Mouse (Mus musculus) midbrain, embryonic 12.5 days (tissue): ENCODE results near the gene Dnajc4. TPM values are rescaled to one million over a fixed set of nuclear protein-coding genes. Genes with fewer than 3 reads are reported as not detected.

Experiments
- ATAC-seq: fragments of 200-750 bp; cut with Nextera tagmentation; 2 replicates; pipeline ENCODE4 v1.8.0; 2017; ENCODE audit warnings: low read depth, moderate TSS enrichment, moderate library complexity; ENCODE audit not compliant: low FRiP score
- H3K27ac ChIP-seq: fragments of 300-500 bp; sonication (generic); replicated peaks from 2 replicates; pipeline ENCODE4 v1.5.1; 2016; ENCODE audit warnings: mild to moderate bottlenecking
- H3K27me3 ChIP-seq: fragments of 300-500 bp; sonication (generic); 2 replicates; pipeline ENCODE4 v1.6.1; 2016; ENCODE audit warnings: mild to moderate bottlenecking
- H3K36me3 ChIP-seq: fragments of 300-500 bp; sonication (generic); 2 replicates; pipeline ENCODE4 v1.6.1; 2016
- H3K4me1 ChIP-seq: fragments of 300-500 bp; sonication (generic); 2 replicates; pipeline ENCODE4 v1.6.1; 2016
- H3K4me2 ChIP-seq: fragments of 300-500 bp; sonication (generic); replicated peaks from 2 replicates; pipeline ENCODE4 v1.6.1; 2016; ENCODE audit warnings: mild to moderate bottlenecking, moderate library complexity
- H3K4me3 ChIP-seq: fragments of 300-500 bp; sonication (generic); 2 replicates; pipeline ENCODE4 v1.5.1; 2016; ENCODE audit warnings: mild to moderate bottlenecking
- H3K9ac ChIP-seq: fragments of 300-500 bp; sonication (generic); replicated peaks from 2 replicates; pipeline ENCODE4 v1.6.1; 2016; ENCODE audit warnings: mild to moderate bottlenecking, moderate library complexity
- H3K9me3 ChIP-seq: fragments of 300-500 bp; sonication (generic); 2 replicates; pipeline ENCODE4 v1.6.1; 2016; ENCODE audit warnings: mild to moderate bottlenecking
- WGBS: fragments of 180-500 bp; shearing (Covaris S2); methylation state at CpG from one replicate; pipeline ENCODE4 v1.1.7; 2016; 5-methylcytosine and 5-hydroxymethylcytosine counted together
- polyA plus RNA-seq: library from polyadenylated mRNA; unstranded; fragments of >200 nt; fragmentation: Nextera tagmentation; extraction: Ambion mirVana; gene quantifications from 2 replicates; pipeline ENCODE4 v1.2.1, GENCODE M21; 2016

The Dnajc4 gene
- polyA plus RNA-seq, 1 experiment from 2014 or later: 21.2 TPM

DNA sequence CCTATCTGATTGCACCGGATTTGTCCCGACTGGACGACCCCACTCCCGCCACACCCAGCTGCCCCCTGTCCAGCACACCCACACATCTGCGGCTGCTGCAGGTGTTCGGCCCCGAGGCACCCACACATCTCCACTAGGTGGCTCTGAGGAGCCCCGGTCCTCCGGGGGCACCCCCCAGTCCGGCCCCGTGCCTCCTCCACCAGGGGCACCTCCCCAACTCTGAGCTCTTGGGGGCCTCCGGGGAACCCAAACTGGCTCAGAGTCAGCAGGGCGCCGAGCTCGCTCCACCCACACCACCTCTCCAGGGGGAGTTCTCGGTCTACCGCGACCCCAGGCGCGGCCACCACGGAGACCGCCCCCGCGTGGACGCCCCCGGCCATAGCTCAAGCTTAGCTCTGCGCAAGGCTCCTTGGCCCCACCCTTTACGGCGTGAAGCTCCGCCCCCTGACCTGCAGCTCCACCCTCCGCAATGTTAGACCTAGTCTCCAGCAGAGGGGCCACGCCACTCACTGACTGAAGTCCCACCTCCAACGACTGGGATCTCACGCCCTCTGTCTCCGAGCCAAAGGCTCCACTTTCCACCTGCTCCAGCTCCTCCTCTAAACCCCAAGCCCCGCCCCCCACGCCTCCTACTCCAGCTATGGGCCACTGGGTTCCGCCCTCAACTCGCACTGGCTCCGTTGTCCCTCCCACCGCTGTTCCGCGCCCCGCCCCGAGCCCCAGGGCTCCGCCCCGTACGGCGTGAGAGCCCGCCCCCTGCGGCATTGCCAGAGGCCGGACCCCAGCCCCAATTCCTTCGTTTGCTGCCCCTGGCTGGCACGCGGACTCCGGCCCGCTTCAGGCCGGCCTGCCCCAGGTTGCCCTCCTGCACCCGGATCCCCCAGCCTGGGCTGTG lies 12.6 kb downstream of the Dnajc4 start:
- 1% methylated on average over 58 of the region's 59 CpGs for WGBS
- Histone ChIP-seq H3K4me3 (peak overlapping the region; percentile 74), H3K9ac (peak overlapping the region; percentile 69), H3K36me3 (peaks cover 38% of the 10 kb centered on the region), H3K4me1 (peaks cover 46% of the 10 kb centered on the region), H3K4me2 (peak overlapping the region; percentile 74), H3K27ac (peak overlapping the region; percentile 95), H3K9me3 (no peaks in the 10 kb centered on the region), H3K27me3 (no peaks in the 10 kb centered on the region)
- peak; percentile 86 for ATAC-seq

DNA sequence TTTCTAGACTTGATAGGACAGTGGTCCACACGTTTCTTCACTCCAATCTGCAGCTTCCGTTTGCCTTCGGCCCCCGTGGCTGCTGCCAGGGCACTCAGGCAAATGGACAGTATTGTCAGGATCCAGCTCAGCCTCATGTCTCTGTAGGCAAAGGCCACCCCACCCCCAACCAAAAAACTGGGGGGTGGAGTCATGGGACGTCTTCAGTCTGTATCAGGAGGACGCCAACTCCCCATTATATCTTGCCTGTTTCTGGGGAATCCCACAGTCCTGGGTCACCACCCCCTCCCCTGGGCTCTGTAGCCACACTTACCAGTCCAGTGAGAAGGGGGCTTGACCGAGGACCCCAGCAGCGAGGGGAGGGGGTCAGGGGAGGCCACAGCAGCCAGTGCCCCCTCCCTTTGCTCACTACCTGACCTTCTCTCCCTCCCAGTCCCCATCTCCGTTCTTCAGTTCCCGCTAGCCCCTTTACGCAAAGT lies 13.3 kb downstream of the Dnajc4 start:
- Histone ChIP-seq H3K4me3 (peak overlapping the region; percentile 74), H3K9ac (peak overlapping the region; percentile 68), H3K27me3 (no peaks in the 10 kb centered on the region), H3K27ac (peak overlapping the region; percentile 95), H3K4me2 (peak overlapping the region; percentile 74), H3K4me1 (peaks cover 47% of the 10 kb centered on the region), H3K36me3 (peaks cover 36% of the 10 kb centered on the region), H3K9me3 (no peaks in the 10 kb centered on the region)
- ATAC-seq: no peak
- WGBS: 13% methylated on average over 11 of the region's 11 CpGs

DNA sequence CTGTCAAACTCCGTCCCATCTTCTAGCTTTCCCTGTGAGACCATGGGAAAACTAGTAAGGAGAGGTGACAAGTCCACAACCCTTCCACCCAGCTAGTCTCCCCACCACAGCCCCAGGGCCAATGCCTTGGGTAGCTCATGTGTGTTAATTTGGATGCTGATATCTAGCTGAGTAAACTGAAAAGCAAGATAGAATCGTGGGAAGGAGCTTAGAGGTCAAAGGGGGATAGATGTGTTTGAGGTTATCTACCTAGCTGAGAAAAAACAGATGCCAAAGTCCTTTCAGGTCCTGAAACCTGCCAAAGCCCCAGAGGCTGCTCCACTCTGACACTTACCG lies 13.8 kb downstream of the Dnajc4 start:
- Histone ChIP-seq H3K27me3 (no peaks in the 10 kb centered on the region), H3K4me1 (peaks cover 48% of the 10 kb centered on the region), H3K27ac (peak overlapping the region; percentile 95), H3K4me3 (peak overlapping the region; percentile 74), H3K9me3 (no peaks in the 10 kb centered on the region), H3K36me3 (peaks cover 32% of the 10 kb centered on the region), H3K4me2 (peak overlapping the region; percentile 74), H3K9ac (peak overlapping the region; percentile 68)
- ATAC-seq: no peak
- WGBS: 45% methylated on average over 3 of the region's 3 CpGs

DNA sequence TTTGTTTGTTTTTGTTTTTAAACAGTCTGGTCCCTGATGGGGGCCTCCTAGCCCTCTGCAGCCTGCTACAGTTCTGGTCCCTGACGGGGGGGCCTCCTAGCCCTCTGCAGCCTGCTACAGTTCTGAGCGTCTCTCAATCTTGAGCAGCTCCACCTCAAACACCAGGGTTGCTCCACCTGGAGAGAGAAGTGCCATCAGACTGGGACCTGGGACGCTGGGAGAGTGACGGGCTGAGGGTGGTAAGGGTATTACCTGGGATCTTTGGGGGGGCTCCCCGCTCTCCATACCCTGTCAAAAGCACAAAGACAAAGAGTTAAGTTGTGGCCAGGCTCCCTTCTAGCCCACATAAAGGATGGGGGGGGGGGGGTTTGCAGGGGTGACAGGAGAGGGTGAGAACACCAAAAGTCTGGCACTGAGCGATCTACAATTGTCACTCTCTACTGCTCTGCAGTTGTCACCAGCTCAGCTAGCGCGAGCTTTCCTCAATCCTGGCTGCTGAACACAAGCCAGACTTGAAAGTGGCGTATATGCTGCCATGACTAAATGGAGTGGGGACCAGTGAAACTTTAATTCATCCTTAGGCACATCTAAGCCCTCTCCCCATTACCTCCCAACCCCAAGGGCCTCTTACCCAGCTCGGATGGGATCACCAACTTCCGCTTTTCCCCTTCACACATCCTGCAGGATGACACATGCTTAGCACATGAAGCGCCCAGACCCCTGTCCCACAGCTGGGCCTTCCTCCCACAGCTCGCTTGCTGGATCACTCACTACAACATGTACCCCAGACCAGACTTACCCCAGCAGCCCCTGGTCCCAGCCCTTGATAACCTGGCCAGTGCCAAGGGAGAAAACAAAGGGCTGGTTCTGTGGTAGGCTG lies 14.4 kb downstream of the Dnajc4 start:
- Histone ChIP-seq H3K4me1 (peaks cover 51% of the 10 kb centered on the region), H3K4me2 (peak overlapping the region; percentile 74), H3K27me3 (0 out of 2 replicates have a peak, but pooled peaks cover 2% of the 10 kb centered on the region), H3K9ac (peak overlapping the region; percentile 68), H3K4me3 (peak overlapping the region; percentile 74), H3K36me3 (peaks cover 28% of the 10 kb centered on the region), H3K9me3 (no peaks in the 10 kb centered on the region), H3K27ac (peak overlapping the region; percentile 95)
- 85% methylated on average over 13 of the region's 13 CpGs for WGBS
- no peak for ATAC-seq

DNA sequence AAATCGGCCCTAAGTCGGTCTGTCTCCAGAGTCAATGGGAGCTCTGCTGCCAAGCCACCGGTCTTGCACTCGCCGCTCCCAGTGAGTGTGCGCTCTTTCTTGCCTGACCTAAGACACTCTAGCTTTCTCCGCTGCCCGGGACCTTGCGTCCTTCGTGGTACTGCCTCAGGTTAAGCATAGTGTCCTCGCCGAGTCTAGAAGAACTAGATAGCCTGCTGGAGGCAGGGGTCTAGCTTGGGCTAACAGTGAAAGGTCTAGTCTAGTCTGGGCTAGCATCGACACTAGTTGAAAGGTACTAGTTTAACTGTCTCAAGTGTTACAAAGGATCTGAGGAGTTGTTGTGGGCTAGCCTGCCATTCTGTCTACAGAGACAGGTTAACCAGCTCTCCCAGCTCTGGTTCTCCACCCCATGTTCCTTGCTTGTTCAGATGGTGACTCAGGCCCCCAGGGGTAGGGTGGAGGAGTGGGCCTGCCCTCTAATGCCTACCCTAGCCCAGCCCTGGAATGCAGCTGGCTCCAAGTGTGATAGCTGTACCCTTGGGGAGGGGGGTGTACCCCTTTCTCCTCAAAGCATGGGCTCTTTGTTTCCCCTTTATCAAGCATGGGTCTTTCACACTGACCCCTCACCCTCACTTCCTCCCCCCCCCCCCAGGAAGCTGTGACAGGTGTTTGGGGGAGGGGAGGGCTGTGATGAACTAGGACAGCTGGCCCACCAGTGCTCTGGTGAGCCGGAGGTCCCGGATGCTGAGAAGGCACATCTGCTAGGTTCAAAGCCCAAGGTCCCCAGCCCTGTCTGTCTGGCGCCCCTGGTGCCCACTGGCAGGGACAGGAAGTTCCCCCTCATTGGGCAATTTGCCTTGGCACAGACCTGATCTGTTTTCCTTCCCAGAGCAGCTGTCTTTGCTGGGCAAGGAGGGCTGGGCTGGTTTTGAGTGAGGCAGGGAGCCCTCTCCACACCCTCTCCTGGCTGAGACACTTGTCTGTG lies 16.5 kb downstream of the Dnajc4 start, which contains the start of gene Plcb3:
Gene Plcb3 (minus strand): TSS at position 934 of the 985 bp plus-strand sequence.
- H3K4me2 ChIP-seq: peak within 1 kb of the TSS; percentile 94
- peaks cover 19% of the 10 kb centered on the region for H3K36me3 ChIP-seq
- H3K4me1 ChIP-seq: peaks cover 47% of the 10 kb centered on the region
- WGBS: under 1% methylated on average over 16 of the region's 16 CpGs
- peaks cover 23% of the 10 kb centered on the region for H3K27me3 ChIP-seq
- ATAC-seq: no peak
- H3K9ac ChIP-seq: peak within 1 kb of the TSS; percentile 92
- H3K4me3 ChIP-seq: peak within 1 kb of the TSS; percentile 78
- no peaks in the 10 kb centered on the region for H3K9me3 ChIP-seq
- H3K27ac ChIP-seq: peak within 1 kb of the TSS; percentile 95

DNA sequence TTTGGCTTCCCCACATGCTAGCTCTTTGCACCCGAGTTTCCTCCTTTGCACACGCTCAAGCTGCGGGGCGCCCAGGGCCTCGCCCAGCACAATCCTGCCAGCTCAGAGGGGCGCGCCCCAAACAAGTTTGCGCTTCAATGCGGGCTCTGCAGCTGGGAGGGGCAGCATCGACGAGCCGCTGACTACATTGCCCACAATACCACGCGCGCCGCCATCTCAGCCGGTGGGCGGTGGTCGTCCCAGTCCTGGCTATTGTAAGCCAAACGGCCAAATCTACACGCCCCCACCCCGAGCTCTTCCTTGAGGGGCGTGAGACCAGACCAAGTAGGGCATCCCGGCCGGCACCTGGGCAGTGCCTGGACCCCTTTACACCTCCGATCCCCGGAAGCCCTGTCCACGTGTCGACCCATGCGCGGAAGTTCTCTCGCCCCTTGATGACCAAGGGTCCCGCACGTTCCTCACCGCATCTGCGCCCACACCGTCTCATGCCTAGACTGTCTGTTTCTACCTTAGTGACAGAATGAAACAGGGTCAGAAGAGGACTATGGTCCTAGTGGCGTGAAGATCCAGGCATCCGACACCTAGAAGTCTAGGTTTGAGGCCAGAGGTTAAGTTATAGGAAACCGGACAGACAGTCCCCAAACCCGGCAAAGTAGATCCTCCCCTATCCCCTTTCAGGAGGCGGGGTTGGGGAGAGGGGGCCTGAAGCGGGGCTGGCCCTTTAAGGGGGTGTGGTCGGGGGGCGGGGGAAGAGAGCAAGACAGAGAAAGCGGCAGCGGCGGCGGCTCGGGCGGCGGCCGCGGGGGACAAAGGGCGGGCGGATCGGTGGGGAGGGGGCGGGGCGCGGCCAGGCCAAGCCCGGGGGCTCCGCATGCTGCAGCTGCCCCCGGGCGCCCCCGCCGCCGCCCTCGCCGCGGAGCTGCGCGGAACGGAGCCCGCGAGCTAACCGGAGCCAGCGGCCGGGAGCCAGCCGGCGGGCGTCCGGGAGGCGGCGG lies 17.9 kb downstream of the Dnajc4 start, which contains the start of gene Ppp1r14b:
Gene Ppp1r14b (plus strand): TSS at position 758 of the 995 bp plus-strand sequence.
- peak within 1 kb of the TSS; percentile 78 for H3K4me3 ChIP-seq
- peaks cover 19% of the 10 kb centered on the region for H3K36me3 ChIP-seq
- H3K4me1 ChIP-seq: peaks cover 58% of the 10 kb centered on the region
- under 1% methylated on average over 76 of the region's 84 CpGs for WGBS
- peaks cover 37% of the 10 kb centered on the region for H3K27me3 ChIP-seq
- H3K9ac ChIP-seq: peak within 1 kb of the TSS; percentile 92
- peak within 1 kb of the TSS; percentile 94 for H3K4me2 ChIP-seq
- H3K9me3 ChIP-seq: no peaks in the 10 kb centered on the region
- H3K27ac ChIP-seq: peak within 1 kb of the TSS; percentile 95
- peak; percentile 69 for ATAC-seq

DNA sequence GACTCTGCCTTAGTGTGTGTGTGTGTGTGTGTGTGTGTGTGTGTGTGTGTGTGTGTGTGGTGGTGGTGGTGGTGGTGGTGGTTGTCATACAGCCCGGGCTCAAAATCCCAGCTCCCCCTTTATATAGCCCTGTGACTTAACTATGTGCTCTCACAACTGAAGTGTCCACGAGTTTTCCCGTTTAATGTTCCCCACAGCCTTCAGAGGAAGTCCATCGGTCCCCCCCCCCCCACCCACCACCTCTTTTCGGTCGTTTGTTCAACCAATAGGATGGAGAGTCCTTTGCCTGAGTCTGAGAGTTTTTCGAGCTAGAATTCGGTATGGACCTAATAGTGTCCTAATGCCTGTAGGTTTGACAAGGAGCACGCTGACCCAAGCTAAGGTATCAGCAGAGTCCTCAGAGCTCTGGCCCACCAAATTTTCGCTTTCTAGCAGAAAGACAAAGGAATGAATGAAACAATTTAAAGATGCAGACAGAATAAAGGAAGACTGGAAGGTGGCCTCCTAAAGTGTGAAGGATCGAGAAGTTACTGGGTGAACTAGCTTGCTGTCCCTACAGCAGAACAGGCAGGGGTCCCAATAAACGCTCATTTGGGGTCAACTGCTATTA lies 18.7 kb downstream of the Dnajc4 start:
- peaks cover 45% of the 10 kb centered on the region for H3K27me3 ChIP-seq
- H3K36me3 ChIP-seq: peaks cover 19% of the 10 kb centered on the region
- peak overlapping the region; percentile 92 for H3K9ac ChIP-seq
- no peak for ATAC-seq
- H3K9me3 ChIP-seq: no peaks in the 10 kb centered on the region
- H3K4me2 ChIP-seq: peak overlapping the region; percentile 94
- H3K27ac ChIP-seq: peak overlapping the region; percentile 95; the same call in 1 of the 2 replicates
- H3K4me3 ChIP-seq: peak overlapping the region; percentile 78
- 36% methylated on average over 11 of the region's 12 CpGs for WGBS
- peaks cover 56% of the 10 kb centered on the region for H3K4me1 ChIP-seq

DNA sequence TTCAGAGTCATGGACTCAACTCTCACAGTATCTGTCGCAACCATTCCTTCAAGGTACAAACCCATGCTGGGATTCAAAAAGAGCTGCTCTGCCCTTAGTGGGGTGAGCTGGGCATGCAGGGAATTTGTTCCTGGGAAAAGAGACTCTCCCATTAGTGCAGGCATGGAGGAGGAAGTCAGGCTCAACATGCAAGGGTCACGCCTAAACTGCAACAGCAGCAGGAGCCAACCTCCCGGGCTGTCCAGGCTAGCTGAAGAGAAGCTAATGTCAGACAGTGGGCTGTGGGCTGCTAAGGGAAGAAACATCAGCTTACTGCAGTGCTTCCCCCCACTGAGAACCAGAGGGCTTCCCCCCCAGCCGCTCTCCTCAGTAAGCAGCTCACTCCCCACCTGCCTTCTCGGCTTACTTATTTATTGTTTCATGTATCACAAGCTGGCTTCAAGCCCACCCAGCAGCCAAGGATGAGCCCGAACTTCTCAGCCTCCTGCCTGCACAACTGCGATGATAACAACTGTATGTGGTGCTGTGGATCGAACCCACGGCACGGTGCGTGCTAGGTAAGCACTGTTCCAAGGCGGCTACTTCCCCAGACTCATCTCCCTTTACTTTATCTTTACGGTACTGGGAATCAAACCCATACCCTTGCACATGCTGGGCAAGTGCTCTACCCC lies 20.0 kb downstream of the Dnajc4 start:
- Histone ChIP-seq H3K9me3 (no peaks in the 10 kb centered on the region), H3K4me1 (peaks cover 43% of the 10 kb centered on the region), H3K9ac (no peak overlapping the region), H3K4me3 (no peak overlapping the region), H3K36me3 (peaks cover 9% of the 10 kb centered on the region), H3K27ac (no peak overlapping the region), H3K4me2 (no peak overlapping the region), H3K27me3 (peaks cover 57% of the 10 kb centered on the region)
- 81% methylated on average over 13 of the region's 13 CpGs for WGBS
- no peak for ATAC-seq

DNA sequence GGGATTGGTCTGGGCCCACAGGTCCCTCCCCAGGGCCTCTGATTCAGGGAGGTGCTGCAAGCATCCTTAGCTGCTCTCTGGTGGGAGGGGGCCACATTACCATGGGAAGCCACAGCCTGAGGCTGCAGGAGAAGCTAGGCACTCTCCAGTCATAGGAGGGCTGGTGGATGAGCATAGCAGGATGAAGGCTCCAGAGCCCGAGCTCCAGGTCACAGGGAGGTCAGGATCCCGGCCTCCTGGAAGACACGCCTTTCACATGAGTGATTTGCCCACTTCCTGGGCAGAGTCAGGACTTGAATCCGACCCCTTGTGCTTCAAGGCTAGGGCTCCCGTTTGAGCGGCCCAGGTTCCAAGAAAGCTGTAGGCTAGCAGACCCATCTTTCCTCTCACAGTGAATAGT lies 20.7 kb downstream of the Dnajc4 start:
- Histone ChIP-seq H3K27ac (no peak overlapping the region), H3K36me3 (0 out of 2 replicates have a peak, but pooled peaks cover 3% of the 10 kb centered on the region), H3K4me3 (no peak overlapping the region), H3K9me3 (no peaks in the 10 kb centered on the region), H3K9ac (no peak overlapping the region), H3K4me2 (no peak overlapping the region), H3K27me3 (peaks cover 57% of the 10 kb centered on the region), H3K4me1 (peaks cover 37% of the 10 kb centered on the region)
- ATAC-seq: no peak
- 51% methylated on average over 6 of the region's 6 CpGs for WGBS
